Mouse (Mus musculus) layer of hippocampus, adult 8-10 months (tissue): ENCODE measurements around the gene Erc1. TPM values are rescaled to one million over a fixed set of nuclear protein-coding genes. Genes with fewer than 3 reads are reported as not detected.
A peak's percentile ranks its signal among the peaks of the same experiment; 100 is the strongest.

Source experiments
- DNase-seq, 2 experiments: peaks; one replicate each; pipeline ENCODE4 v3.0.0; 2022; ENCODE audit warnings: low spot score in 2 of 2
- total RNA-seq, 4 experiments: library from RNA; stranded (reverse); gene quantifications; 2 replicates each; pipeline ENCODE4 v1.2.4; 2022

Gene Erc1
- total RNA-seq, 4 experiments from 2014 or later, result 46.3 to 54.1 (median 50.4) TPM

DNA sequence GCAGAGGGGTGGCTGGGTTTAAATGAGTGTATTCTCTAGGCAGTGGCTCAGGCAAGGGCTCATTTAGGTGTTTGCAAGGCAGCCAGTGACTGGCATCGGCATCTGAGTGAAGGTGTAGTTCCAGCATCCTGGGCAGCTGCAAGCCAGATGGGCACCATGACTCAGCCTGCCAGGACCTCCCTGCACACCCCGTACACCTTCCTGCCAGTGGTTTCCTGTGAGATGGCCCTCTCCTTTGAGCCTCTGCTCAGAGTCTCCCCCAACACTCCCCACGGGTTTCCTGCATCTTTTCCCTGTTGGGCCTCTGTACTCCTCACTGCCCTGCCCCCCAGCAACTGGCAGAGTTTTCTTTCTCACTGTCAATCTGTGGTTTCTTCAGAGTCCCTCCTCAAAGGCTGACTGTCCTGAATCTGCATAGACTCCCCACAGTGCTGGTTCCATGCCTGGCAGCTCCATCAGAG, 326.0 kb downstream of the Erc1 start:
- no peak for DNase-seq

DNA sequence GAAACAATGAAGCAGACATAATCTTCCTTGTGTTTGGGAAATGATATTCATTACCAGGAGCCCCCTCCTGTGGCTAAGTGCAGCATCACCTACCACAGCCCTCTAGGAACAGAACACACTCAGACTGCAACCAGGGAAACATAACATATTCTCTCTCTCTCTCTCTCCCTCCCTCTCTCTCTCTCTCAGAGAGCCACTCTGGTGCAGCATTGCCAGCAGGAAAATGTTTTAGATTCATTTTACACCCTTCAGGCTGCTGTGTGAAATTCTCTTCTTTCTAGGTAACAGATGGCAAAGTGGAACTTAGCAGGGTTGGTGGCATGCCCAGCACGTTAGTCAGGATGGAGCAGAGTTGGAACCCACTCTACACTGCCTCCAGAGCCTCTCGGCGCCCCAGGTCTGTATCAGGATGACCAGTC, 326.5 kb downstream of the Erc1 start:
- DNase-seq, result peak; percentile 53 to 56

Other genes with a start within 250 kb of the Erc1 start
- gene Rad52, start 54.5 kb upstream of the Erc1 start, total RNA-seq, result 10 to 100 TPM; 38.5 to 50.9 (median 45.0) TPM
- 100 to 1,000 TPM; 212 to 252 (median 217) TPM for gene Wnk1, start 190.5 kb upstream of the Erc1 start, total RNA-seq
- gene Ninj2, start 245.2 kb upstream of the Erc1 start, total RNA-seq, result 1 to 10 TPM; 1.4 to 3.1 (median 2.3) TPM